Mouse (Mus musculus): ENCODE data around the gene Casq2. TPM values are rescaled to one million over a fixed set of nuclear protein-coding genes. Genes with fewer than 3 reads are reported as not detected.
A peak's percentile ranks its signal among the peaks of the same experiment; 100 is the strongest.

The Casq2 gene
- polyA plus RNA-seq, 2 experiments = 0.88 to 0.89 TPM

DNA sequence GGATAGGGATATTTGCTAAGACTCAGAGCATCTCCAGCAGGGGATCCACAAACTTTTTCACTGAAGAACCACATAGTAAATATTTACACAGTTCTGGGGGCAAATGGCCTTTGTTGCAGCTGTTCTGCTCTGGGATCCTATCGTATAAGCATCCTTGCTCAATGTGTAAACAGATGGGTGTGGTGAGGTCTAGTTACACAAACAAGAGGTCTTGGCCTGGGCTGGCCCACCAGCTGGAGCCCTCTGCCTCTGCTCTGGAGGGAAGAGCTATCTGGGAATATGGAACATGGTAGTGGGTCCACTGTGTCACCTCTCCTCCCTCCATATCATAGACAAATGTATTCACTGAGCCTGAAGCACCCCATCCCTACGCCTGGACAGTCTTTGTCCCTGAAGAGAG, 40.9 kb downstream of the Casq2 start:
- Histone ChIP-seq H3K27me3 (ENCODE audit: control insufficient read depth, insufficient read depth, low read length) (no peaks in the 10 kb centered on the region), H3K9ac (replicated peaks) (no peak overlapping the region), H3K27ac (no peak overlapping the region), H3K36me3 (replicated peaks; ENCODE audit: control insufficient read depth, insufficient read depth, low read depth) (no peaks in the 10 kb centered on the region), H3K9me3 (ENCODE audit: control insufficient read depth, low read length) (no peaks in the 10 kb centered on the region), H3K4me1 (replicated peaks; ENCODE audit: control insufficient read depth in 2 of 2, insufficient read depth in 2 of 2, low read length in 1 of 2) (peaks cover 5 to 13% of the 10 kb centered on the region in 2 experiments; a peak in 2 of 4 replicates), H3K4me2 (ENCODE audit: low read depth) (no peak overlapping the region), H3K4me3 (ENCODE audit: insufficient read depth in 1 of 2, low read depth in 2 of 2, low read length in 2 of 2) (no peak overlapping the region)
- TF ChIP-seq EP300 (IDR thresholded peaks at IDR 0.05; ENCODE audit: low read depth) (no peak), CTCF (IDR thresholded peaks at IDR 0.05; ENCODE audit: low read depth) (no peak)
- WGBS (ENCODE audit: insufficient replicate concordance) = 85% methylated on average over 2 of the region's 2 CpGs
- DNase-seq (ENCODE audit: low read depth in 3 of 3, low spot score in 3 of 3) (no peak), ATAC-seq (ENCODE audit: insufficient read depth) (no peak)

GRCm38 (mm10) chr3:102128242-102128641, 42.0 kb downstream of the Casq2 start:
- Histone ChIP-seq H3K27ac (no peak overlapping the region), H3K27me3 (ENCODE audit: control insufficient read depth, insufficient read depth, low read length) (no peaks in the 10 kb centered on the region), H3K36me3 (replicated peaks; ENCODE audit: control insufficient read depth, insufficient read depth, low read depth) (no peaks in the 10 kb centered on the region), H3K9ac (replicated peaks) (no peak overlapping the region), H3K4me1 (replicated peaks; ENCODE audit: control insufficient read depth in 2 of 2, insufficient read depth in 2 of 2, low read length in 1 of 2) (peaks cover 5 to 13% of the 10 kb centered on the region in 2 experiments; a peak in 2 of 4 replicates), H3K9me3 (ENCODE audit: control insufficient read depth, low read length) (no peaks in the 10 kb centered on the region), H3K4me2 (ENCODE audit: low read depth) (no peak overlapping the region), H3K4me3 (ENCODE audit: insufficient read depth in 1 of 2, low read depth in 2 of 2, low read length in 2 of 2) (no peak overlapping the region)
- WGBS (ENCODE audit: insufficient replicate concordance) = 29% methylated on average over 2 of the region's 2 CpGs
- ATAC-seq (ENCODE audit: insufficient read depth) (peak; percentile 65; the same call in 1 of the 2 replicates), DNase-seq (ENCODE audit: low read depth in 3 of 3, low spot score in 3 of 3) (no peak)
- TF ChIP-seq EP300 (IDR thresholded peaks at IDR 0.05; ENCODE audit: low read depth) (peak; percentile 51), CTCF (IDR thresholded peaks at IDR 0.05; ENCODE audit: low read depth) (no peak)

DNA sequence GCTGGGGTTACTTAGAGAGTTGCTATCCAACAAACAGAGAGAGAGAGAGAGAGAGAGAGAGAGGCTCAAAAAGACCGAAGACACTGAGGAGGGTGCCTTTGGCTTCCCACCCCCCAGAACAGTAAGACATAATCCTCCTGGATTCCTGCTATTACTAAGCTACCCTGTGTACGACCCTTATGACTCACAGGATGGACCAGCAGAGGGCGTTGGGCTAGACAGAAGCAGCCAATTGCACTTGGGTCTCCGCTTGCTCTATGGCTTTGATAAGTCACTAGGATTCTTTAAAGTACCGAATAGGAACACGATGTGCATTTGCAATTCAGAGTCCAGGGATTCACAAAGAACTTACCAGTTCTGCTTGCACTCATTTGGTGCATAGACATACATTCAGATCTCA, 44.3 kb downstream of the Casq2 start:
- Histone ChIP-seq H3K27me3 (ENCODE audit: control insufficient read depth, insufficient read depth, low read length) (no peaks in the 10 kb centered on the region), H3K4me2 (ENCODE audit: low read depth) (no peak overlapping the region), H3K27ac (no peak overlapping the region), H3K4me1 (replicated peaks; ENCODE audit: control insufficient read depth in 2 of 2, insufficient read depth in 2 of 2, low read length in 1 of 2) (peaks cover 5 to 13% of the 10 kb centered on the region in 2 experiments; a peak in 2 of 4 replicates), H3K36me3 (replicated peaks; ENCODE audit: control insufficient read depth, insufficient read depth, low read depth) (no peaks in the 10 kb centered on the region), H3K4me3 (ENCODE audit: insufficient read depth in 1 of 2, low read depth in 2 of 2, low read length in 2 of 2) (no peak overlapping the region), H3K9me3 (ENCODE audit: control insufficient read depth, low read length) (no peaks in the 10 kb centered on the region), H3K9ac (replicated peaks) (no peak overlapping the region)
- ATAC-seq (ENCODE audit: insufficient read depth) = peak; percentile 43; the same call in 1 of the 2 replicates
- DNase-seq (ENCODE audit: low read depth in 3 of 3, low spot score in 3 of 3) = no peak
- 57% methylated on average over 6 of the region's 6 CpGs for WGBS (ENCODE audit: insufficient replicate concordance)
- TF ChIP-seq CTCF (IDR thresholded peaks at IDR 0.05; ENCODE audit: low read depth) = peak; percentile 71
- no peak for TF ChIP-seq EP300 (IDR thresholded peaks at IDR 0.05; ENCODE audit: low read depth)

DNA sequence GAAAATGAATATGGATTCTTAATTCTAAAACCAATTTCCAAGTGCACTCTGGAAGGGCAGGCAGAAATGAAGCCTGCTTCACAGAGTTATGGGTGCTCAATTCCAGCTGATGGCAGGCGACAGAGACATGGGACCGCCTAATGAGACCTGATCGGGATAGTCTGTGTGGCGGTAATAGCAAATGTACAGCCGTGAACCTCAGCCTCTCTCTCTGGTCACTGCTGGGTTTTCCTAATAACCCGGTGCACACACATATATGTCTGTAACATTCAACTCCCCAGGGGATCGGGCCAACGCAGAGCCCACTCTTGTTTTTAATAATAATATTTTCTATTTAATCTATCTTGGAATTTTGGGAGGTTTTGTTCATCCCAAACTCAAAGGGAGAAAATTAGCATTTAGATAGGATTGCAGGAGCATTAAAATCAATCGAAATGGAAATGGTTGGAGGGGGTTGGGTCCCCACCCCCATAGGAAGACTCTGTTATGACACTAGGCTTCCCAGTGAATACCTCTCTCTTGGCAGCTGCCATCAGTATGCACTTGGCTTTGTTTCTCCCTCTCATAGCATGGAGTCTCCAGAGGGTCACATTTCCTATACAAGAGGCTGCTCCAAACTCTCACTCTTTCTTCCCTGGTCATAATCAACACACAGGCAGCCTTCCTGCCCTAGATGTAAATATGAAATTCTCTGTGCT, 45.6 kb downstream of the Casq2 start:
- no peaks in the 10 kb centered on the region for H3K27me3 ChIP-seq (ENCODE audit: control insufficient read depth, insufficient read depth, low read length)
- H3K36me3 ChIP-seq (replicated peaks; ENCODE audit: control insufficient read depth, insufficient read depth, low read depth) = no peaks in the 10 kb centered on the region
- H3K4me2 ChIP-seq (ENCODE audit: low read depth) = no peak overlapping the region
- WGBS (ENCODE audit: insufficient replicate concordance) = 79% methylated on average over 9 of the region's 9 CpGs
- ATAC-seq (ENCODE audit: insufficient read depth) (no peak), DNase-seq (ENCODE audit: low read depth in 3 of 3, low spot score in 3 of 3) (no peak)
- H3K4me3 ChIP-seq (ENCODE audit: insufficient read depth in 1 of 2, low read depth in 2 of 2, low read length in 2 of 2) = no peak overlapping the region
- no peak for TF ChIP-seq EP300 (IDR thresholded peaks at IDR 0.05; ENCODE audit: low read depth)
- TF ChIP-seq CTCF (IDR thresholded peaks at IDR 0.05; ENCODE audit: low read depth) = no peak
- H3K9me3 ChIP-seq (ENCODE audit: control insufficient read depth, low read length) = no peaks in the 10 kb centered on the region
- H3K27ac ChIP-seq = no peak overlapping the region
- no peak overlapping the region for H3K9ac ChIP-seq (replicated peaks)
- H3K4me1 ChIP-seq (replicated peaks; ENCODE audit: control insufficient read depth in 2 of 2, insufficient read depth in 2 of 2, low read length in 1 of 2) = peaks cover 5 to 12% of the 10 kb centered on the region in 2 experiments; a peak in 2 of 4 replicates

DNA sequence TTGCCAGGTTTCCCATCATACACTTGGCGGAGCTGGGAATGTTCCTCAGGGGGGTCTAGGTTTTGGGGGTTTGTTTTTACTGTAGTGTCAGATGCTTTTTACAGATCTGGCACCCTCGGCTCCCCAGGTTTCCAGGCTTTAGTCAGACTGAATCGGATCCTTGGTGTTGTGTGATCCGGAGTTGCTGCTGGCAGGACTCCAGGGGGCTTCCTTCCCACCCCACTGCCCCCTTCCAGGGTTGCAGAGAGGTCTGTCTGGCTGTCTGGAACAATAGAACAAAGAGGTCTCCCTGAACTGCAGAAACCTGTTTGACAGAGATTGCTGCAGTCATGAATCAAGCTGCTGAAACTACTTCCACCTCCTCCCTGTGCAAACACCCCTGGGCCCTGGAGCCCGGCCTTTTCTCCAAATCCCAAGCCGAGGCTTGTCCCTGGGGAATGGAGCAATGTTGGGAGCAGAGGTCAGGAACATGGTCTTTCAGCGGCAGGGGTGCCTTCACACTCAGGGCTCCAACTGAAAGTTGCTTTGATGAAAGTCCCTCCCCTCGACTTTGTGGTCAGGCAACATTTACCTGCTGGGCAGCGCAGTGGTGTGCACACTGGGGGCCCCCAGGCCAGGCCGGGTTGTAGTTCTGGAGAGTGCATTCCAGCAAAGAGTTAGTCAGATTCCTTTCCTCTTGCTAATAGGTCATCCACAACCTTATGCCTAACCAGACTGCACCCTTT, 49.3 kb downstream of the Casq2 start:
- 26% methylated on average over 10 of the region's 10 CpGs for WGBS (ENCODE audit: insufficient replicate concordance)
- H3K9ac ChIP-seq (replicated peaks) = no peak overlapping the region
- H3K27ac ChIP-seq = no peak overlapping the region
- no peak overlapping the region for H3K4me2 ChIP-seq (ENCODE audit: low read depth)
- peaks cover 3% of the 10 kb centered on the region in 2 experiments; a peak in 2 of 4 replicates for H3K4me1 ChIP-seq (replicated peaks; ENCODE audit: control insufficient read depth in 2 of 2, insufficient read depth in 2 of 2, low read length in 1 of 2)
- no peaks in the 10 kb centered on the region for H3K27me3 ChIP-seq (ENCODE audit: control insufficient read depth, insufficient read depth, low read length)
- DNase-seq (ENCODE audit: low read depth in 3 of 3, low spot score in 3 of 3) (no peak), ATAC-seq (ENCODE audit: insufficient read depth) (no peak)
- no peaks in the 10 kb centered on the region for H3K9me3 ChIP-seq (ENCODE audit: control insufficient read depth, low read length)
- no peaks in the 10 kb centered on the region for H3K36me3 ChIP-seq (replicated peaks; ENCODE audit: control insufficient read depth, insufficient read depth, low read depth)
- TF ChIP-seq EP300 (IDR thresholded peaks at IDR 0.05; ENCODE audit: low read depth) (no peak), CTCF (IDR thresholded peaks at IDR 0.05; ENCODE audit: low read depth) (no peak)
- no peak overlapping the region for H3K4me3 ChIP-seq (ENCODE audit: insufficient read depth in 1 of 2, low read depth in 2 of 2, low read length in 2 of 2)

Data from liver, embryonic 14.5 days (tissue).